In the genomic region with DNA sequence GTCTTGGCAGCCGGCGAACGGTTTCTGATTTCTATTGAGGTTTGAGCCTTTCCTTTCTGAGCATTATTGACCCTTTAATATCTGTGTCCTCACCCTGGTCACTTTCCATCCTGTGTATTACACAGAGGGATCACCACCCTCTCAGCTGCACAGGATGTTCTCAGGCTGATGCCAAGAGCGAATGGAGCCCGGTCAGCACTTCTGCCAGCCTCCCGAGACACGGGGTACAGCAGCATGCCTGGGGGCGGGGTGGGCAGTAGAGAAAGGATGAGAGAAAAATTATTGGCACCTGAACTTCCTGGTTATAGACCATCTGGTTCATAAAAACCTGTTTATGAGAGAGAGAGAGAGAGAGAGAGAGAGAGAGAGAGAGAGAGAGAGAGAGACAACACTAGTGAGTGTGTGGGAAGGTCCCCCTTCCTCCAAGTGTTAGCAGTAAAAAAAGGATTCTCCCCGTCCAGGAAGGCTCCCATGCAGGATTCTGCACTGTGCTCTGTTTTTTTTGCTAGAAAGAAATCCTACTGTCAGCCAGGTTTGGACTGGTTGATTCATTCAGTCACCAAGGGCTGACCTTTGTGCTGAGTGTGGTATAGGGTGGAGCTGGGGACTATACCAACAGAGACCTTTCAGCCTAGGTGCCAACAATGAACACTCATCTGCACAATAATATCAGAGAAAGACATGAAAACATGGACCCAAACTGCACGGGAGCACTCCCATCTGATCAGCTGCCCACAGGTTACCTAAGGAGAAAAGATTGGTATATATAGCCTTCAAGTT, we compare ENCODE assay signal across 27 mouse cellular contexts. TPM values are rescaled to one million over a fixed set of nuclear protein-coding genes. Genes with fewer than 3 reads are reported as not detected.
DNase-seq lines count a peak whose midpoint lies in the region; ATAC-seq and TF ChIP-seq lines count a peak whose summit lies in the region.
"Had no signal": no experiment of that assay in that cellular context is flagged by ENCODE, and none has a peak within 500 bp of the region (broad histone marks: within the 10 kb centered on the region; RNA-seq: fewer than 3 reads in every experiment).

No protein-coding gene starts in this region.

- H3K27me3 ChIP-seq in intestine, postnatal 0 days (replicated peaks; ENCODE audit: control insufficient read depth, insufficient read depth, low read length) = no peaks in the 10 kb centered on the region
- H3K27me3 ChIP-seq: embryonic facial prominence, embryonic 12.5 days; hindbrain, embryonic 15.5 days; limb, embryonic 12.5 days; liver, embryonic 13.5 days; midbrain, embryonic 13.5 days; neural tube, embryonic 13.5 days had no signal

- H3K4me2 ChIP-seq in intestine, postnatal 0 days (replicated peaks; ENCODE audit: low read depth) = no peak overlapping the region
- H3K4me2 ChIP-seq: embryonic facial prominence, embryonic 12.5 days; hindbrain, embryonic 15.5 days; limb, embryonic 12.5 days; liver, embryonic 13.5 days; midbrain, embryonic 13.5 days; neural tube, embryonic 13.5 days had no signal

- DNase-seq in gastrocnemius, adult 2 months = peak; percentile 70
- DNase-seq in gastrocnemius, postnatal 10 days = no peak
- peak; percentile 50 for DNase-seq in kidney, postnatal 14 days
- DNase-seq in kidney, postnatal 10 days = no peak
- peak; percentile 53 for DNase-seq in adipocyte (ENCODE audit: low spot score)
- DNase-seq in heart, adult 8-10 months (ENCODE audit: low spot score) = no peak
- DNase-seq: cerebellum, adult 11-12 months; cerebellum, adult 9-11 months; embryo, embryonic 11 days; heart, postnatal 14 days; layer of hippocampus, adult 9-11 months; liver, embryonic 13.5 days; lung, adult 2 months; lung, postnatal 10 days; right cerebral cortex, postnatal 4 days; thymus, postnatal 4 days had no signal

- intact Hi-C loops in gastrocnemius, adult 2 months (cut with DNase I) = no loop called here

- no peaks in the 10 kb centered on the region for H3K4me1 ChIP-seq in intestine, postnatal 0 days (replicated peaks; ENCODE audit: control insufficient read depth, insufficient read depth, low read length)
- H3K4me1 ChIP-seq: embryonic facial prominence, embryonic 12.5 days; hindbrain, embryonic 10.5 days; hindbrain, embryonic 15.5 days; limb, embryonic 12.5 days; liver, embryonic 13.5 days; midbrain, embryonic 13.5 days; neural tube, embryonic 13.5 days had no signal

- no peaks in the 10 kb centered on the region for H3K9me3 ChIP-seq in intestine, postnatal 0 days (ENCODE audit: control insufficient read depth)
- H3K9me3 ChIP-seq: embryonic facial prominence, embryonic 12.5 days; hindbrain, embryonic 10.5 days; hindbrain, embryonic 15.5 days; limb, embryonic 12.5 days; liver, embryonic 13.5 days; midbrain, embryonic 13.5 days; neural tube, embryonic 13.5 days had no signal

- ATAC-seq in intestine, postnatal 0 days = peak; percentile 81
- ATAC-seq: forebrain, embryonic 14.5 days; inflammation-experienced regulatory T-cells, adult 6 months; midbrain, embryonic 13.5 days; Patski had no signal

- no peak overlapping the region for H3K4me3 ChIP-seq in gastrocnemius, adult 2 months
- H3K4me3 ChIP-seq in intestine, postnatal 0 days (ENCODE audit: low read depth, low read length) = no peak overlapping the region
- H3K4me3 ChIP-seq: embryonic facial prominence, embryonic 12.5 days; hindbrain, embryonic 10.5 days; hindbrain, embryonic 15.5 days; limb, embryonic 12.5 days; liver, embryonic 13.5 days; midbrain, embryonic 13.5 days; neural tube, embryonic 13.5 days had no signal

- no peak overlapping the region for H3K27ac ChIP-seq in gastrocnemius, adult 2 months
- peak overlapping the region; percentile 77 for H3K27ac ChIP-seq in intestine, postnatal 0 days (ENCODE audit: low read depth, low read length)
- H3K27ac ChIP-seq: embryonic facial prominence, embryonic 12.5 days; hindbrain, embryonic 10.5 days; hindbrain, embryonic 15.5 days; limb, embryonic 12.5 days; liver, embryonic 13.5 days; macrophage; midbrain, embryonic 13.5 days; neural tube, embryonic 13.5 days had no signal

- 57% methylated on average over 10 of the region's 10 CpGs for WGBS in intestine, postnatal 0 days

- H3K9ac ChIP-seq in intestine, postnatal 0 days (ENCODE audit: low read depth, low read length) = no peak overlapping the region
- H3K9ac ChIP-seq: embryonic facial prominence, embryonic 12.5 days; hindbrain, embryonic 15.5 days; limb, embryonic 12.5 days; liver, embryonic 13.5 days; midbrain, embryonic 13.5 days; neural tube, embryonic 13.5 days had no signal

- no peaks in the 10 kb centered on the region for H3K36me3 ChIP-seq in intestine, postnatal 0 days (ENCODE audit: control insufficient read depth, insufficient read depth)
- H3K36me3 ChIP-seq: embryonic facial prominence, embryonic 12.5 days; hindbrain, embryonic 10.5 days; hindbrain, embryonic 15.5 days; limb, embryonic 12.5 days; liver, embryonic 13.5 days; midbrain, embryonic 13.5 days; neural tube, embryonic 13.5 days had no signal

- TF ChIP-seq CTCF in gastrocnemius, adult 2 months (IDR thresholded peaks at IDR 0.05) = no peak
- TF ChIP-seq CTCF in intestine, postnatal 0 days (IDR thresholded peaks at IDR 0.05; ENCODE audit: low read depth) = no peak

RNA-seq across cellular contexts. Expression of a gene that starts 28.7 kb away (rescaled TPM):
- 10 to 100 TPM; 55.8 to 80.1 TPM for total RNA-seq in gastrocnemius, adult 2 months (2021)
- total RNA-seq in gastrocnemius, postnatal 10 days (2021) = 100 to 1,000 TPM; 217 to 231 TPM
- polyA plus RNA-seq in intestine, postnatal 0 days (2015; fragmentation: Nextera tagmentation; extraction: Ambion mirVana) = 1,696 and 1,837 TPM in 2 replicates
- 100 to 1,000 TPM; 320 to 424 (median 359) TPM for total RNA-seq in heart, adult 8-10 months (2022)

RNA-seq across cellular contexts. Expression of a gene that starts 49.6 kb away (rescaled TPM):
- total RNA-seq in gastrocnemius, adult 2 months (2021) = 10 to 100 TPM; 37.7 to 40.0 TPM
- total RNA-seq in gastrocnemius, postnatal 10 days (2021) = 10 to 100 TPM; 45.4 to 45.8 TPM
- polyA plus RNA-seq in intestine, postnatal 0 days (2015; fragmentation: Nextera tagmentation; extraction: Ambion mirVana) = 153 and 168 TPM in 2 replicates
- total RNA-seq in heart, adult 8-10 months (2022) = 10 to 100 TPM; 61.7 to 72.1 (median 66.5) TPM

RNA-seq across cellular contexts. Expression of a gene that starts 49.8 kb away (rescaled TPM):
- 10 to 100 TPM; 12.0 TPM for total RNA-seq in gastrocnemius, adult 2 months (2021)
- total RNA-seq in gastrocnemius, postnatal 10 days (2021) = 10 to 100 TPM; 12.1 to 13.8 TPM
- 17.8 and 18.1 TPM in 2 replicates for polyA plus RNA-seq in intestine, postnatal 0 days (2015; fragmentation: Nextera tagmentation; extraction: Ambion mirVana)
- total RNA-seq in heart, adult 8-10 months (2022) = 10 to 100 TPM; 14.4 to 16.6 (median 15.4) TPM

Comparison
In these comparisons a context has a peak if more than half of its experiments do, and no peak if none do; other contexts are left out.
1. DNase-seq: peak in gastrocnemius, adult 2 months (single experiment), kidney, postnatal 14 days (single experiment) and adipocyte (single experiment); none in gastrocnemius, postnatal 10 days (single experiment), kidney, postnatal 10 days (single experiment) and heart, adult 8-10 months (single experiment).